8 mouse cellular contexts compared by ENCODE assay signal in genomic region chr9:57910254-57911160, GRCm38 (mm10). TPM values are rescaled to one million over a fixed set of nuclear protein-coding genes. Genes with fewer than 3 reads are reported as not detected.
DNase-seq lines count a peak whose midpoint lies in the region; ATAC-seq and TF ChIP-seq lines count a peak whose summit lies in the region.

Ubl7 (plus strand) TSS chr9:57910979.

- peaks cover 5% of the 10 kb centered on the region; the same call in 1 of the 2 replicates for H3K36me3 ChIP-seq in kidney, embryonic 14.5 days (ENCODE audit: control insufficient read depth, insufficient read depth, low read length)
- peaks cover 18% of the 10 kb centered on the region for H3K36me3 ChIP-seq in limb, embryonic 15.5 days

- H3K9ac ChIP-seq in kidney, embryonic 14.5 days (ENCODE audit: low read depth, low read length), result peak within 1 kb of the TSS; percentile 73
- peak within 1 kb of the TSS; percentile 72 for H3K9ac ChIP-seq in limb, embryonic 15.5 days

- peak within 1 kb of the TSS; percentile 81 for H3K4me2 ChIP-seq in kidney, embryonic 14.5 days (replicated peaks; ENCODE audit: low read depth, low read length)
- H3K4me2 ChIP-seq in limb, embryonic 15.5 days, result peak within 1 kb of the TSS; percentile 77

- H3K27me3 ChIP-seq in kidney, embryonic 14.5 days (ENCODE audit: control insufficient read depth, insufficient read depth, low read length), result no peaks in the 10 kb centered on the region
- H3K27me3 ChIP-seq in limb, embryonic 15.5 days, result no peaks in the 10 kb centered on the region

- H3K4me3 ChIP-seq in bone marrow macrophage, adult 2 months (ENCODE audit: insufficient read depth, low read length), result peak within 1 kb of the TSS; percentile 92
- H3K4me3 ChIP-seq in embryonic fibroblast, embryonic 13.5 days (ENCODE audit: insufficient read depth, low read length), result peak within 1 kb of the TSS; percentile 73
- peak within 1 kb of the TSS; percentile 72 for H3K4me3 ChIP-seq in kidney, embryonic 14.5 days (ENCODE audit: low read length)
- H3K4me3 ChIP-seq in limb, embryonic 15.5 days, result peak within 1 kb of the TSS; percentile 67

- TF ChIP-seq POLR2A in bone marrow macrophage, adult 2 months (IDR thresholded peaks at IDR 0.05; ENCODE audit: borderline replicate concordance, low read depth, low read length), result peak; percentile 16; the same call in 1 of the 2 replicates
- peak; percentile 97 for TF ChIP-seq POLR2A in embryonic fibroblast, embryonic 13.5 days (IDR thresholded peaks at IDR 0.05; ENCODE audit: low read depth, low read length)

- no peaks in the 10 kb centered on the region for H3K9me3 ChIP-seq in kidney, embryonic 14.5 days (ENCODE audit: control insufficient read depth, low read length)
- H3K9me3 ChIP-seq in limb, embryonic 15.5 days, result no peaks in the 10 kb centered on the region

- peak; percentile 96 for DNase-seq in A20 (ENCODE audit: low read depth, low spot score)
- peak; percentile 91 to 94 for DNase-seq in heart, adult 9 months (ENCODE audit: low spot score in 2 of 2)
- peak; percentile 74 to 85 for DNase-seq in monocyte, adult 2 months (ENCODE audit: low read depth in 1 of 2, low spot score in 2 of 2)
- DNase-seq in spleen, postnatal 36 days (ENCODE audit: low spot score in 2 of 2), result peak; percentile 94

- H3K27ac ChIP-seq in bone marrow macrophage, adult 2 months (ENCODE audit: insufficient read depth, low read depth, low read length), result peak within 1 kb of the TSS; percentile 68
- peak within 1 kb of the TSS; percentile 60 for H3K27ac ChIP-seq in embryonic fibroblast, embryonic 13.5 days (ENCODE audit: insufficient read depth, low read length)
- peak within 1 kb of the TSS; percentile 84 for H3K27ac ChIP-seq in kidney, embryonic 14.5 days (ENCODE audit: low read depth, low read length)
- H3K27ac ChIP-seq in limb, embryonic 15.5 days, result peak within 1 kb of the TSS; percentile 83

- TF ChIP-seq CTCF in bone marrow macrophage, adult 2 months (IDR thresholded peaks at IDR 0.05; ENCODE audit: low read depth, low read length), result no peak
- no peak for TF ChIP-seq CTCF in embryonic fibroblast, embryonic 13.5 days (IDR thresholded peaks at IDR 0.05; ENCODE audit: borderline replicate concordance, insufficient read depth, low read length)

- ATAC-seq in kidney, embryonic 14.5 days (ENCODE audit: low FRiP score, low TSS enrichment), result peak; percentile 97
- peak; percentile 92 for ATAC-seq in limb, embryonic 15.5 days (ENCODE audit: insufficient number of reproducible peaks, low FRiP score, low TSS enrichment, low read depth)

- peaks cover 5% of the 10 kb centered on the region for H3K4me1 ChIP-seq in bone marrow macrophage, adult 2 months (ENCODE audit: control insufficient read depth, insufficient read depth, low read length)
- peaks cover 4% of the 10 kb centered on the region for H3K4me1 ChIP-seq in embryonic fibroblast, embryonic 13.5 days (ENCODE audit: control insufficient read depth, insufficient read depth, low read length)
- no peaks in the 10 kb centered on the region; the same call in 1 of the 2 replicates for H3K4me1 ChIP-seq in kidney, embryonic 14.5 days (ENCODE audit: control insufficient read depth, insufficient read depth, low read length)
- H3K4me1 ChIP-seq in limb, embryonic 15.5 days, result peaks cover 8% of the 10 kb centered on the region; the same call in 1 of the 2 replicates

- WGBS in kidney, embryonic 14.5 days, result under 1% methylated on average over 47 of the region's 47 CpGs
- under 1% methylated on average over 47 of the region's 47 CpGs for WGBS in limb, embryonic 15.5 days

RNA-seq across cellular contexts. Expression of gene Ubl7, which starts in this region (rescaled TPM):
- 73.3 and 80.0 TPM in 2 replicates for polyA plus RNA-seq in bone marrow macrophage, adult 2 months (2012; ENCODE audit: insufficient read depth, insufficient read length, missing spikeins)
- polyA plus RNA-seq in embryonic fibroblast, embryonic 13.5 days (2011; ENCODE audit: insufficient read length, low read depth, missing spikeins), result 55.2 and 56.6 TPM in 2 replicates
- polyA plus RNA-seq in kidney, embryonic 14.5 days (2014; fragmentation: Nextera tagmentation; extraction: Ambion mirVana), result 106 and 108 TPM in 2 replicates
- 107 TPM in 2 replicates for polyA plus RNA-seq in limb, embryonic 15.5 days (2015; fragmentation: Nextera tagmentation; extraction: Ambion mirVana)

Comparison
In these comparisons a context has a peak if more than half of its experiments do, and no peak if none do; other contexts are left out.
1. Peak in every context shown above with its lines: DNase-seq, ATAC-seq, H3K4me3 ChIP-seq and H3K27ac ChIP-seq.